Mouse (Mus musculus) small intestine, adult 2 months (tissue): Measurements from ENCODE around the gene Phf23.

ENCODE experiments used
- CTCF ChIP-seq: fragments of 200-500 bp; IDR thresholded peaks from 2 replicates; pipeline ENCODE4 v1.5.1; 2012; ENCODE audit warnings: low read depth, mild to moderate bottlenecking, control low read depth, inconsistent platforms, low read length, moderate library complexity, mixed read lengths; ENCODE audit not compliant: insufficient replicate concordance, insufficient read length; ENCODE audit errors: extremely low read depth
- POLR2A ChIP-seq: fragments of 200-500 bp; IDR thresholded peaks from 2 replicates; pipeline ENCODE4 v1.6.1; 2012; ENCODE audit warnings: low read depth, mild to moderate bottlenecking, control low read depth, inconsistent platforms, low read length, moderate library complexity

DNA sequence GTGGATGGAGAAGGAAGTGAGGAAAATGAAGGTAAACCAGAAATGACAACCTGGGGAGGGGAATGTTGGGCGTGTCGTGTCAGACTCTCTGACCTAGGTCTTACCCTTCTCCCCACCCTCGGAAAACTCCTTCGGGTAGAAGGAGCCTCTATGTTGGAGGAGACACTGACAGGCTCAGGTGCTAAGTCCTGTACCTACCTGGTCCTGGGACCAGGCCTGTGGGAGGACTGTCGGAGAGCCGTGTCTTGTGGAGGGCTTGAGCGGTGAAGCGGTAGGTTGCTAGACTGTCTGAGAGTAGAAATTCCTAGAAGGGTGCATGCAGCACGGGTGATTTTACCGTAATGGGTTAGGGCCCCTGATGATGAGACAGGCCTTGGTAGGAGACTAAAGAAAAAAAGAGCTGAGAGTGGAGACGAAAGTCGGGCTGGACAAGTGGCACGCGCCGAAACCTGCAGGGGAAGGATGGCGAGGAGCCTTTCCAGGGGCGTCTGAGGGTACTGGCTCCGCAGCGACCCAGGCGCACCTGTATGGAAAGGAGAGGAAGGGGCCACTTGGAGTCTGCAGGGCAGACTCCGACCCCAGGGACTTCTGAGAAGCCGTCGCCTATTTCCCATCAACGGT, 30.8 kb upstream of the Phf23 start, which contains the start of gene Cldn7:
- TF ChIP-seq CTCF (no peak), POLR2A (no peak)
